Mouse (Mus musculus) olfactory bulb, adult 2 months (tissue): Measurements from ENCODE around the gene Hoxa5. TPM values are rescaled to one million over a fixed set of nuclear protein-coding genes. Genes with fewer than 3 reads are reported as not detected.

Experiments
- H3K27ac ChIP-seq: fragments of 200-500 bp; 2 replicates; pipeline ENCODE4 v1.5.1; 2012; ENCODE audit warnings: low read depth, low read length; ENCODE audit not compliant: insufficient read depth
- H3K4me1 ChIP-seq: fragments of 200-500 bp; 2 replicates; pipeline ENCODE4 v1.6.1; 2012; ENCODE audit warnings: low read length; ENCODE audit not compliant: control insufficient read depth, insufficient read depth
- H3K4me3 ChIP-seq: fragments of 200-500 bp; 2 replicates; pipeline ENCODE4 v1.5.1; 2012; ENCODE audit warnings: mild to moderate bottlenecking, low read depth, low read length, moderate library complexity; ENCODE audit not compliant: insufficient read depth
- CTCF ChIP-seq: fragments of 200-500 bp; IDR thresholded peaks from 2 replicates; pipeline ENCODE4 v1.5.1; 2012; ENCODE audit warnings: low read depth, mild to moderate bottlenecking, low read length, moderate library complexity; ENCODE audit not compliant: insufficient read depth
- POLR2A ChIP-seq: fragments of 200-500 bp; IDR thresholded peaks from 2 replicates; pipeline ENCODE4 v1.6.1; 2012; ENCODE audit warnings: mild to moderate bottlenecking, low read depth, low read length, moderate library complexity; ENCODE audit not compliant: insufficient read depth
- WGBS: fragments of 180-500 bp; shearing (Covaris S2); methylation state at CpG from one replicate; pipeline ENCODE4 v1.1.7; 2018; 5-methylcytosine and 5-hydroxymethylcytosine counted together
- polyA plus RNA-seq: library from polyadenylated mRNA; stranded (reverse); fragments of >200 nt; gene quantifications from 2 replicates; pipeline ENCODE4 v1.2.4, GENCODE M21; 2012; ENCODE audit warnings: low replicate concordance; ENCODE audit not compliant: missing spikeins, insufficient read depth, insufficient read length

The Hoxa5 gene
- polyA plus RNA-seq = not detected in 2 replicates

- WGBS = 2% methylated on average over 65 of the region's 65 CpGs
- no peak for TF ChIP-seq CTCF
- TF ChIP-seq POLR2A = no peak
- Histone ChIP-seq H3K4me3 (no peak within 1 kb of the TSS), H3K4me1 (peaks cover 4% of the 10 kb centered on the region), H3K27ac (no peak within 1 kb of the TSS)
Observed at GRCm38 (mm10) chr6:52204050-52204752, at the start of gene Hoxa5. Gene Hoxa5 (minus strand): TSS chr6:52204587.

- Histone ChIP-seq H3K4me3 (no peak overlapping the region), H3K27ac (no peak overlapping the region), H3K4me1 (no peaks in the 10 kb centered on the region)
- 2% methylated on average over 59 of the region's 59 CpGs for WGBS
- TF ChIP-seq POLR2A (no peak), CTCF (no peak)
Observed at GRCm38 (mm10) chr6:52253511-52254500, 49.4 kb upstream of the Hoxa5 start.

DNA sequence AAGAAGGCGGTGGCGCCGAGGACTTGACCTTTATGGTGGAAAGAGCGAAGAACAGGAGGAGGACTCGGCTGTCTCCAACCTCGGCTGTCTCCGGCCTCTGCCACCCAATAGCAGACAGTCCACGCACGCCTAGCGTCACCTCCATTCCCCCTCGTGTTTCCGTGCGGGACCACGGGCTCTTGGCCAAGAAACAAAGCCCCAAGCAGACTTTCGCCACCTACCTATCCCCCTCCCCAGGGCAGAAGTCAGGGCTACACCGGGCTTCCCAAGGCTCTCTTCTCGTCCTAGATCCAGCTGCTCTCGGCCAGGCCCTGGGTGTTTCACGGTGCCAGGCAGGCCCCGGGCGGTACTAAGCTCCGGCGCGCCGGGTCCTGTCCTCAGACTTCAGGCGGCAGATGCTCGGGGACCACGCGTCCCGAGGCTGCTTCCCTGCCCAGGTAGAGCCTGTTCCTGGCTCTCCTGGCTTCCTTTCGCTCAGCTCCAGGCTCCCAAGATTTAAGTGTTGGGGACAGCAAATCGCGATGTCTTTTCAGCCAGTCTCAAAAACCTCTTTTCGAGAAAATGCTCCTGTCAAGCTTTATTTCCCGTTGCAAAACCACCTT lies 48.5 kb upstream of the Hoxa5 start:
- TF ChIP-seq POLR2A (no peak), CTCF (no peak)
- WGBS = 2% methylated on average over 35 of the region's 35 CpGs
- Histone ChIP-seq H3K27ac (no peak overlapping the region), H3K4me1 (no peaks in the 10 kb centered on the region), H3K4me3 (no peak overlapping the region)

- H3K4me1 ChIP-seq = no peaks in the 10 kb centered on the region
- 5% methylated on average over 24 of the region's 24 CpGs for WGBS
- TF ChIP-seq CTCF = no peak
- no peak overlapping the region for H3K4me3 ChIP-seq
- H3K27ac ChIP-seq = no peak overlapping the region
Observed at GRCm38 (mm10) chr6:52252016-52252774, 47.8 kb upstream of the Hoxa5 start.

DNA sequence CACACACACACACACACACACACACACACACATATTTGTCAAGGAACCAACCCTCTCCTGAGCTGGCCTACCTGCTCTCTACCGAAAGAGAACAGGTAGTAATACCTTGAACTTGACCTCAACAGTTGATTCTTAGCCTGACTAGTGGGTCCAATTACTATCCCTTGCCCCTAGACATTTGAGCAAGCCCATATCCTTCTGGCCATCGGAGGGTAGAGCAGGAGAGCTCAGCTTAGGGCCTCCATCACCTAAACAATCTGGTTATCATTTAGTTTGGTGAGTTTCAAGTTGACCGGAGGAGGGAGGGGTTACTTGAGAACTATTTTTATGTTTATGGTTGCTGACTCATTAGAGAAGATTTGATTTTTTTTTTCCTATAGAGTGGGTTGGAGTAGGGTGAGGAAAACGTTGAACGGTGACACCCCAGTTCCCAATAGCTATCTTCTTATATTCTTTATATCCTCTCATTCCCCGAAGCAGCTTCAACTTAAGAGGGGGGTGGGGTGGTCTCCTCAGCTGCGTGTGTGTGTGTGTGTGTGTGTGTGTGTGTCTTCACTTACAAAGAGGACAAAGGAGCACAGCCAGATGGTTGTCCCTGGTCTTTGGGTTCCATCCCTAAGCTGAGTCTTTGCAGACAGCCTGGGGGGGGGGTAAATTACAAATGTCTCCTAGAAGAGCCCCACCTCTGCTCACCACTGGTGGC lies 46.9 kb upstream of the Hoxa5 start:
- TF ChIP-seq CTCF = no peak
- TF ChIP-seq POLR2A = no peak
- no peak overlapping the region for H3K4me3 ChIP-seq
- H3K27ac ChIP-seq = no peak overlapping the region
- H3K4me1 ChIP-seq = no peaks in the 10 kb centered on the region
- 11% methylated on average over 7 of the region's 7 CpGs for WGBS

DNA sequence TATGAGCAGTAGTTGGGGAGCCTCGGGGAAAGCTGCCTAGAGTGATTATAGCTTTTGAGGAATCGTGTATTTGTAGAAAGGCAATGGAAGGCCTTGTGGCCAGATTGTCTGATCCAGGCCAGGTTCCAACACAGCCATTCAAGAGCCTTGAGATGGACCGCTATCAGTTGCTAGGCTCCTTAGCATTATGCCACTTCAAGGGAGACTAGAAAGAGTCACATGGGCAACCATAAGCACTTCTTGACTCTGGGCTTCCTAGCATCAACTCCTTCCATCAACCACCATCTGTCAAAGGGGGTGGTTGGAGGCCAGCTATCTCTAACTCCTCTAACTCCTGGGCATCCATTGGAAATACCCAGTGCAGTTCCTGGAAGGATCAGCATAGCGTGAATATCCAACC lies 45.4 kb upstream of the Hoxa5 start:
- 4% methylated on average over 4 of the region's 4 CpGs for WGBS
- Histone ChIP-seq H3K4me3 (no peak overlapping the region), H3K27ac (no peak overlapping the region), H3K4me1 (no peaks in the 10 kb centered on the region)
- no peak for TF ChIP-seq CTCF
- no peak for TF ChIP-seq POLR2A

DNA sequence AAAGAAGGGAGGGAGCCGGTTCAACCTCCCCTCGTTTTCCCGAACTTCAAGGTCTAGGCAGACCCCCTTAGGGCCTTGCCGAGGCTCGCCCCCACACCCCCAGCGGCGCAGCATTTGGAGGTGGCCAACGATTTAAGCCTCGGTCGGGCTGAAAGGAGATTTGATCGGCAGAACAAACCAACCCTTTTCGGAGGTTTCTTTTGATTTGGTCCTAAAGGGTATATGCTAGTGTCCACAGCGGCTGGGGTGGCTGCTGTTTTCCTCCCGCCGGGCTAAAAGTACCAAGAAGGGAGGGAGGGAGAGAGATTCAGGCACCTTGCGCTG lies 45.0 kb upstream of the Hoxa5 start:
- Histone ChIP-seq H3K4me3 (no peak overlapping the region), H3K27ac (no peak overlapping the region), H3K4me1 (no peaks in the 10 kb centered on the region)
- TF ChIP-seq POLR2A = no peak
- no peak for TF ChIP-seq CTCF
- WGBS = 2% methylated on average over 16 of the region's 16 CpGs

- Histone ChIP-seq H3K4me1 (no peaks in the 10 kb centered on the region), H3K4me3 (no peak overlapping the region), H3K27ac (no peak overlapping the region)
- WGBS = 4% methylated on average over 27 of the region's 27 CpGs
- TF ChIP-seq CTCF = no peak
- no peak for TF ChIP-seq POLR2A
Observed at GRCm38 (mm10) chr6:52248638-52249414, 44.4 kb upstream of the Hoxa5 start.
